Mouse (Mus musculus) NIH3T3 (cell line): ENCODE data around the gene Lsamp.
"Not testable (repeated sequence)": the region's sequence is repeated elsewhere in the genome, so short reads cannot be mapped to it uniquely, and the experiment has no call there.

Source experiments
- DNase-seq: peaks from one replicate; pipeline ENCODE4 v3.0.0-alpha.2; 2012; ENCODE audit warnings: low read depth

Lsamp gene

DNA sequence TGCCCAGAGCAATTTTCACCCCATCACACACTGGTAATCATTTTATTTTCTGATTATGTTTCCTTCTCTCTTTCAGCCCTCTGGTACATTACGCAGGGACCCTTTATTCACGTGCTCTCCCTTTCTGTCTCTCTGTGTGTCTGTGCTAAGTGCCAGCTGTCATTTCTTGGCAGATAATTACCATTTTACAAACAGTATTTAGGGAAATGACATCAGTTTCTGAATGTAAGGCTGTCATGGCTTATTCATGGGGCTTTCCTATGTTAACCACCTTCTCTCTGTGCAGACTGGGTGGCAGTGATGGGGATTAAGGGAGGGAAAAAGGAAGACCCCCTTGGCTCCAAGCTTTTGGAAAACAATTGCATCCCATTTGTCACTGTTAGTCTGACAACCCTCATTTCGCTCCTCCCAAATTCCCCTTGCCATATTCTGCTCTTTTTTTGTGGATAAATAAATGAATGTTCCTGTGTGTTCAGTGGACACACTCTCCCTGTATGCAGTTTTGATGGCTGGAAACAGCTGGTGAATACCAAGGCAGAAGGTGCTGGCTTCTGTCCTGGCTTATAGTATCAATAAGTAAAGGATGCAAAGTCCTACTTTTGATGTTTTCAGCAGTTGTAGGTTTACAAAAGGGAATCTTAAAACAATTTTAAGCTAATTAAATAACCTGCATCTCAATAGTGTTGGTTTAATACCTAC is 520.2 kb downstream of the Lsamp start:
- no peak for DNase-seq

DNA sequence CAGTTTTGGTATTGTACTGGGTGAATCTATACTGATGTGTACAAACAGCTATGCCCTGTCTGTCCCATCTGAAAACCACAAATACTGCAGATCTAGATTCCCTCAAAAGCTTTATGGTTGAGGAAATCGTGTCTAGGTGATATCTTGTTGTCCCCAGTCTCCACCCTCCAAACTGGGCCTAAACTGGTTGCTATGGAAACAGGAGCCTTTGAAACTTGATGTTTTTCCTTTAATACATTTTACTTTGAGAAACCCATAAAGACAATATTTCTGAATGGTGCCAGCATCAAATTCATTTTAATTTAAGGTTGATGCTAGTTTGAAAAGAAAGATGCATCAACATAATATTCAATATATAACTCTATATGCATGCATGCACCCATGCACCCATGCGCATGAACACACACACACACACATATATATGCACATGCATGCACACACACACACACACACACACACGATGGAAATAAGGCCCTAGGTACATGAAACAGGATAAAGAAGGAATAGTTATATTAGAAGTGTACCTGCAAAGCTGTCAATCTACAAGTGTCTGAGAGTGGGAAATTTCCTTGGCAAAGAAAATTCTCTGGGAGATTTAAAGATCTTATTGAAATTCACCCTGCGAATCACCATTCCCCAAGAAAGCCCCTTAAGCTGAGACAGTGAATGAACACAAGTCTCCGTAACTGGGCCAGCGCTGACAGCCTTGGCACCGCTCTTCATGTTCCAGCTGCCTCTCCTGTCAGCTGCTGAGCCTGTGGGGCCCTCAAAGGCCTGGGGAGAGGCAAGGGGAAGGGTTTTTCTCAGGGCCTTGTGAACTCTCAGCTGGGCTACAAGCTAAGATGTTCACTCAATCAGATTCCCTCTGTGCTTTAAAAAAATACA is 525.2 kb downstream of the Lsamp start:
- DNase-seq = no peak

DNA sequence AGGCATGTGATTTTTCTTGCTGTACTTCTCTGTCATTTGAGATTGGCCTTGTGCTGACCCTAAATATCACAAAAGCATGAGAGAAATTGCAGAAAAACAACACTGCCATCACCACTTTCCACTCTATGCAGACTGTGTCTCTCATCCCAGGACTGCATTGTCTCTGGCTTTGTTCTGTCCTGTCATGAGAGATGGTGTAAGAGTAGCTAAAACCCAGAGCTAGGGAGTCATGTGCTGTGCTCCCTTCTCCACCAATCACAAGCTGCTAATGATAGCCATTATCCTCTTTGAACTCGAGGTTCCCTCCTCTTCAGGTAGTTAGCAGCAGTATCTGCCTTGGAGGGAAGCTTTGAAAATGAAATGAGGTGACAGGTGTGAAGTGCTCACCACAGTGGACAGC is 552.6 kb downstream of the Lsamp start:
- no peak for DNase-seq

DNA sequence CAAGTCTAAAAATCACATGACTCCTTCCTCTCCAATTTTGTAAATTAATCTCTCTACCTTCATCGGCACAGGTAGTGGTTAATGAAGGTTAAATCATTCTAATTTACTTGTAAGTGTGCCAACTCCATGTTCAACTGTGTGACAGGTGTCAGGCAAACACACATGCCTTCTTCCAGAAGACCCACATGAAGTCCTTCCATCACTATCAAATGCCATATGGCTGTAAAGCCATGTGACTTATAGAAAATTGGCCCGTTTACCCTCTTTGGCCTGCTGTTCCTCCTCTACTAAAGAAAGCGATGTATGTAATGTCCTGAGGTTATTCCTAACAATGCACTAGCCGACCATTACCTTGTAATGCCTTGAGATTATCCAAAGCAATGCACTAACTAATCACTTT is 565.5 kb downstream of the Lsamp start:
- no peak for DNase-seq

DNA sequence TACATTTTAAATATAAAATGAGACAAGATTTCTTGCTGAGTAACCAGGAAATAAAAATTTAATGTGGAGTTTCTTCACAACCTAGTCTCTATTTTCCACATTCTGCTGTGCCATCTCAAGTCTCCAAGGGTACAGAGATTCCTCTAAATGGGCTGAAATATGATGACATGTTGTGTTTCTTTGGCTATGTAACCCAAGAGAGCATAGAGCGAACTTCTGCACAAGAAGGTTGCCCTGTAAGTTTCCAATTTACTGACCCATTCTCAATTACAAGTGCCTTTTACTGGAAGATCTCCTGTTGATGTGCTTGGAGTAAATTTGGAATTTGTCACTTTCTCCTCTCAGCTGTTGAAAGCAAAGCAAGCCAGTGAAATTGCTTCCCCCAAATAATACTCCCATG is 571.4 kb downstream of the Lsamp start:
- DNase-seq = no peak

DNA sequence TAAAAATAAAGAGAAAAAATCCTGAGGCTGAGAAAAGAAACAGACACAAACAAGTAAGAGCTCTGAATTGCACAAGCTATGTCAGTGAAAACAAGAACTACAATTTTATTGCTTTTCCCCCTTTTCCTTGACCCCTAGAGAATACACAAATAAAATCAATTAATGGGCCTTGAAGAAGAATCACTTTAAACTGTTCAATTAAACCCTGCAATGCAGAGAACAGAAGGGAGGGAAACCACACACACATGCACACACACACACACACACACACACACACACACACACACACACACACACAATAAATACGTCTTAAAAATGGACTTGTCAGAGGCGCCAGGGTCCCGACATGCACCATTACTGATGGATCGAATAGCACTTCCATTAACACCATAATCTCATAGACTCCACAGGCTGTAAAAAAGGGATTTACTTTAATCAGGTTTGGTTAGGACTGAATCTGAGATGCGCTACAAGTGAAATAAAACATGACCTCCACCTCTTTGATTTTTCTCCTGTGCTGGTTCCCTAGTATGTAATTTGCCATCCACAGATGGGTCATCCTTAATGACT is 573.6 kb downstream of the Lsamp start:
- no peak for DNase-seq

DNA sequence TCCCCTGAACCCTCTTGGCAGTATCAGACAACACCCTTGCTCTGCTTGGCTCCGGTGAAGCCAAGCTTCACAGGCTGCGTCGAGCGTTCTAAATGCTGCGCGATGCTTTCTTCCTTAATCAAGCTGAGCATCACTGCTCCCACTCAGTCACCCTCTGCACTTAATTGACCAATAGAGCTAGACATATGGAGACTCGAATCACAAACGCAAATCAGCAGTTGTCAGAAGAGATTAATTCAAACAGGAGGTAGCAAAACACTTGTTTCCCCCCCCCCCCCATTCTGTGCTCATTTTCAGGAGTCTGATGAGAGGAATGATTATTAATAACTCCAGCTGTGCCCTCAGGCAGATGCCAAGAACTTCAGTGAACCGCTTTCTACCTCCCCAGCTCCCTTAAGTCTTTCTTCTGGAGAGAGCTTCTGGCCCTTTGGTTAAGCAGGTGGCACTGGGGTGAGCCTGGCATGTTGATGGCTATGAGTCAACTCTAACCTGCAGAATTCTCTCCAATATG is 583.3 kb downstream of the Lsamp start:
- DNase-seq = no peak

DNA sequence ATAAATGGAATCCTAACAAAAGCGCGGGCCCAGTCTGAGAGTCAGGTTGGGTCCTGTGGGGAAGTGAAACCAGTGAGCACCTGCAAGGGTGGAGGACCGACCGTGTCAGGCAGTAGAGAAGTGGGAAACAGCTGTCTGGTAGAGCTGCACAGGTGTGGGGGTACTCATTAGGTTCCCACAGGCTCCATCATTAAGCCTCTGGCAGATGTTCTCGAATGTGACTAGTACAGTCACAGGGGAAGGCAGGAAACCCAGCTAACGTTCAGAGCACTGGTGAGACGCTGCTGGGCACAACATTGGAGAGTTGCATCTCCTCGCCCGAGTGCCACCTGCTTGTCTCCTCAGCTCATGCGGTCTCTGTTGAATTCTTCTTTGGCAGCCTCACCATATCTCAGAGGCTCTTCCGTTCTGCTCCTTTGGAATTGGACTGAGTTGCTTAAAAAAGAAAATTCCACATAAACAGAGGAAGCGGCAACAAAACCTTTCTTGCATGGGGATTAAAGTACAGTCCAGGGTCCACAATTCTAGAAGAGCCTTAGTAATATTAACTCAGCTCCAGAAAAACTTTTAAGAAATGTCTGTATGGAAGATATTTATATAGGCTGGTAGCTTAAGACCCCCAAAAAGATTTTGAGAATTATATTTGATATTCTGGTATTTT is 588.1 kb downstream of the Lsamp start:
- no peak for DNase-seq

DNA sequence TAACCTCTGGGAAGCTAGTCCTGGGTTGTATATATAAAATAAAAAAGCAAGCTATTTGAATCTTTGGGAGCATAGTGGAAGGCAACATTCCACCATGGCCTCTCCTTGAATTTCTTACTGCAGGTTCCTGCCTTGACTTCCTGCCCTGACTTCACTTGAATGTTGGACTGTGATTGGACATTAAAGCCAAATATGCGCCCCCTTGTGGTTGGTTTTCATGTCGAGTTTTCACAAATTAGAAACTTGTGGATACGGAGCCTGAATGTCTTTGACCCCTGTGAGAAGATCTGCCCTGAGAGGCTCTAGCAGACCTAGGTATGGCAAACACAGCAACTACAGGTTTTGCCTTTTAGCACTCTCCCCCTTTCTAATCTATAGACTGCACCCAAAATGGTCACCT is 597.9 kb downstream of the Lsamp start:
- peak; percentile 10 for DNase-seq

DNA sequence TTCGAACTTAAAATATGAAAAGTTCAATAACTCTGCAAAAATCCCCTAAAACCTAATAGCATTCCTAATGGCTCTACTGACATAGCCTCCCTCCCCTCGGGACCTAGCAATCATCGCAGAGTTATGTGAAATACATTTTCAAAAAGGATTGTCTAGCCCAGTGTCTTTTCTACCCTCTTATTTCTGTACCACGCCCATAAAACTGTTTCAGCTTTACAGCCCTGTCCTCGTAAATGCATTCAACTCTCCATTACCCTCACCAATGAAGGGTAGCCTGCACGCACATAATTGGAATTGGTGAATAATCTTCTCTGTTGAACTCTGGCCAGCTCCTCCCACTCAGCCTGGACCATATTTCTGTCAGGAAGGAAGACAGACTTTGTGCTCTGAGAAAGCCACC is 609.0 kb downstream of the Lsamp start:
- no peak for DNase-seq

DNA sequence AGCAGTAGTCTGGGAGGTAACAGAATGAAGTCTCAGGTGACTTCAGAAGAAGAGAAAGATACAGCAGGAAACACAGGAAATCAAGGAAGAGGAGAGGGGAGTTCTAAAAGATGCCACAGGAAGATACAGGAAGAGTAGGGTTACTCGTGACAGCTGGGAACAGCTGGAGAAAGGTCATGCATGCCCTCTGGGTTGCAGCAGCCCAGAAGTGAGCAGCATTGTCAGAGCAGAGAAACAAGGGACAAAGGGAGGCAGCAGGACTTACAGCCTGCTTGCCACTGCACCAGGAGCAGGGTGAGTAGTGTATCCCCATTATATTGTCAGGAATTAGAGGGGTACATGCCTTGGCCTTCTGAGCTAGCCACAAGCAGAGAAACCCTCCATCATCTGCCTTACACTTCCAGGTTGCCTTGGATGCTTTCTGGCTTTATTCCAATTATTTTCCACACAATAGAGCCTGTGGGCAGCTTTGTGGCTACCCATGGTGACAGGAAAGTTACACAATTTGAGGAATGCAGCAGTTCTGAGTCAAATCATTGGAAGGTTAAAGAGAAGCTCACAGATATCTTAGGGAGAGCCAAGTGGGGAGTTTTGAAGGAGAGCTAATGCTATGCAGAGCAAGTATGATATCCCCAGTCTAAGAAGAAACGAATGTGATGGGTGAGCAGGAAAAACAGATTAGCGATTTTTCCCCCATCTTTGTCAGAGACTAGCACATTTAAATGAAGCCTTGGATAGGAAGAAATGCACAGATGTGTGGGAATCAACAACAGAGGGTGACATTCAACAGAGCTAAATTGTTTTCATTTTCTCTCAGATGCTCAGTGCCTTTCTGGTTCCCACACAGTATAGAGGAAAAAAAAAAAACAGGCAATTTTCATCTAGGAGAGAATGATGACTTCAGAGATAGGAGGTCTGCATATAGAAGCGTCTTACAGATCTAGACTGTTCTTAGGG is 617.5 kb downstream of the Lsamp start:
- DNase-seq = no peak

DNA sequence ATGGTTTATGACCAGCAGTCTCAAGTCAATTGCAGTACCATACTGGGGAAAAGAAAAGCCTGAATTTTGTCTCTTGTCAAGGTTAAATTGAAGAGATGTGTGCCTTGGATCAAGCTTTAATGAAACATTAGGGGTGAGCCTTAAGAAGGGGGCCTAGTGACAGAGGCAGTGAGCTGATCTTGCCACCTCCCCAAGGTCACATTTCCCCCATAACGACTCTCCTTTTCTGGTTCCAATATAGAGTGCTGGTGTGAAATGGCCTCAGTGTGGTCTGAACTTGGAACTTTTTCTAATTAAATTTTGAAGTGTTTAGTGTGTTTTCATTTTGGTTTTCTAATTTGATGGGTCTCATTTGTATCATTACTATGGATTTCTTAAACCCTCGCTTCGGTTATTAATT is 623.3 kb downstream of the Lsamp start:
- DNase-seq = no peak

DNA sequence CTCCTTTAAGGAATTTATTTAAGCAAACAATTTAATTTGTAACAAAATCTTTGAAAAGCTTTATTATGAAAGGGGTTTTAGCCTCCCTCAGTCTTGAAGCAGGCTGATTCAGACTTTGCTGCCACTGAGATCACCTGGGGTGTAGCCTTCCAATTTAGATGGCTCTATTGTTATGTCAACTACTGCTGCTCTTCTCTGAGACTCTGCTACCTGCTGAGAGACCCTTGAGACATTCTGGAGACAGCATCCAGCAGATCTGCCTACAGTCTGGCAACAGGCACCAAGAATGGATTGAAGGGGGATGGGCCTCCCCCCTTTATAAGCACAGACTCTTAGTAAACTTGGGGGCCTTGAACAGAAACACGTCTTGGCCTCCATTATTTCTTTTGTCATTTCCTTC is 632.5 kb downstream of the Lsamp start:
- not testable (repeated sequence) for DNase-seq

DNA sequence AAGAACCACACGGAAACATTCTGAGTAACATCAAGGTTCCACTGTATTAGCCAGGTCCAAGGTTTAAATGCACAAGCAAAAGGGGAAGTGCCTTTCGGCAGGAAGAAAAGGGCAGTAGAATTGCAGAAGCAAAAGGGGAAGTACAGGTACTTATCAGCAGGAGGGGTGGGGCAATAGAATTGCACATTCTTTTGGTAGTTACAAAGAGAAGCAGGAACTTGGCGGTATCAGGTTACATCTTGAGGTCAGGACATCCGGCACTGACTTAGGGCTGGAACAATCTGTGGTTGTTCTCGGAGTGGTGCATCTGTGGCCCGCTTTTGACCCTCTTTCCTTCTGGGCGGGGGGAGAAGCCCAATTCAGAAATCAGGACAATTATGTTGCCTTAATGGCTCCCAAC is 636.9 kb downstream of the Lsamp start:
- DNase-seq = not testable (repeated sequence)

DNA sequence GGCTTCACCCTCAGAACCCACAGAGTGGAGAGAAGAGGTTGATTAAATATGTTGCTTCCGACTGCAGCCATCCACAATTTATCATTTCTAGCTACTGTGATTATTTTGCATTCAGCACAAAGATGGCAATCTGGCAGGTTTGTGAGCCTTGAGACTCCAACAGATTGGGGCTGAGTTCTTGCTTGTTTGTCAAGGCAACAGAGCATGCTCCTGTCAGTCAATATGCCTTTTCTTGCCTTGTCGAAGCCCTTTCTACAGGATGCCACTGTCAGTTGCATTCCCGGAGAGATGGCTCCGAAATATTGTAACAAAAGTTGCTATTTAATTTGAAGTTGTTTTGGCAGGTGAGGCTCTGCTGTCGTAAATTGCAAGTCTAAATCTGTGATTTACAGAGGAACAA is 643.0 kb downstream of the Lsamp start:
- no peak for DNase-seq

DNA sequence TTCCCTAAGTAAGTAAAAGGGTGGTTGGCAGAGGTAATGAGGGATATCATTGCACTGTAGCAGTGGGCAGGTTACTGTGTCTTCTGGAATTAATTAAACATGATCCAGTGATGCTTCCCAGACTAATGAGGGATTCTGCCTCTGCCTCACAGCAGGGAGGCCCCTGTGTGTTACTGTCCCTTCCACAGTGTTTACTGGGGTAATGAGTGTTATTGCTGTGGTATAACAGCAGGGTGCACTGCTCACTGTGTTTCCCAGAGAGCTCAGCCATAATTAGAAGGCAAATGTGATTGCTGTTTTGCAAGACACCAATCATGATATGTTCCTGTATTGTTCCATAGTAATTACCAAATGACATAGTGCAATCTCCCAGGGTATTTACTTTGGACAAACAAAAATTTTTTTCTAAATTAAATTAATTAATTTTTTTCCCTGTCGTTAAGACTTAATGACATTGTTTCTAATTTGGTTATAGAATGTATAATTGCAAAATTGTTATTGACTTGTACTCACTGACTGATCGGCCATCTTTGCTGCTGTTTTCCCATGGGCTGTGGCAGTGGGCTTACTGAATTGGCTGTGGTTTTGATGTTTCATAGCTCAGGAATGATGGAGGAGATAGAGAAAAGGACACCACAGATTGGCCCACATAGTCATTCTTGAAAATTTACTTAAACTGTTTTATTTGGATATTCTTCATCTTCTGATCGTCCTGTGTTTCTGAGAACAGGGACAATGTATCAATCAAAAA is 655.6 kb downstream of the Lsamp start:
- no peak for DNase-seq

DNA sequence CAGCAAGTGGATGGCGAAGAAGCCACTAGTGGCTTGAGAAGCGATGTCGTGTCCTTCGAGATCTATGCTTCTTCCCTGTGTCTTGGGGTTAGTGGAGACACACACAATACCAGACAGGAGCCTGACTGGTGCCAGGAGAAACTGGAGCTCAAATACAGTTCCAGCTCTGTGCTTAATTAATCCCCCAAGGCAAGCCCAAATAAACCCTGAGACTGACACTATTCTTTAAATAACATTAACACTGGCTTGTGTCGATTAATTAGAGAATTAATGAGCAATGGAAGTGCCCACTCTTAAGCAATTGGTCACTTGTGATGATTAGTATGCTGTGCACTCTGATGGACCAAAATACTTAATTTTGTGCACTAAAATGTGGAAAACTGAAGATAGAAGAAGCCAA is 668.6 kb downstream of the Lsamp start:
- DNase-seq = no peak

DNA sequence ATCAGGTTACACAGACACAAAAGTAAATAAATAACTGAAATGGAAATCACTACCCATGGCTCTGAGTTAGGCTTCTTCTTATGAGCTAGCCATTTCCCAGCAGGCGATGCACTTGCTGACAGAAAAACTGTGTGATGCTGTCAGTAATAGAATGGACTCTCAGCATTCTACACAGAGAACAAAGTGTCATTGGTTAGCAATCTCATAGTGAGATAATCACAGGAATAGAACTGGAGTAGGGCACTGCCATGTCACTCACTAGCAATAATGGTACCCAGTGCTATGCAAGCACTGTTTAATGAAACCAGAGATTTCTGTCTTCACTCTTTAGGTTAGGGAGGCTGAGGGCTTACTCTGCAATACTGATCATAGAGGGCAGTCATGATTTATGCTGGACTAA is 669.3 kb downstream of the Lsamp start:
- DNase-seq = no peak

DNA sequence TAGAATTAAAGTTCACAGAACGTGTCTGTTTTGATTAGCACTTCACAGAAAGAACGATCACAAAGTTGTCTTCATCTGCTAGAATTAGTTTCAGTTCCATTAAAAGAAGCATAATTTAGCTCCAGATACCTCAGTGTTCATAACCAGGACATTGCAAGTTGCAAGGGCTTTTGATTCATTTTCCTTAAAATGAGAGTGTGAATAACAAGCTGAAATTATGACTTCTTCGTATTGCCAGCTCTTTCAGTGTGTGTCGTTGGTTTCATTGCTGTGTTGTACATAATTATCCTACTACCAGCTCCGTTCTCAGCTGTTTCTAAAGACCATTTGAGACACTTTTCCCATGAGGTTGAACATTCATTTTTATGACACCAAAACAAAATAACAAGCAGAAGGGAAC is 672.2 kb downstream of the Lsamp start:
- DNase-seq = no peak

DNA sequence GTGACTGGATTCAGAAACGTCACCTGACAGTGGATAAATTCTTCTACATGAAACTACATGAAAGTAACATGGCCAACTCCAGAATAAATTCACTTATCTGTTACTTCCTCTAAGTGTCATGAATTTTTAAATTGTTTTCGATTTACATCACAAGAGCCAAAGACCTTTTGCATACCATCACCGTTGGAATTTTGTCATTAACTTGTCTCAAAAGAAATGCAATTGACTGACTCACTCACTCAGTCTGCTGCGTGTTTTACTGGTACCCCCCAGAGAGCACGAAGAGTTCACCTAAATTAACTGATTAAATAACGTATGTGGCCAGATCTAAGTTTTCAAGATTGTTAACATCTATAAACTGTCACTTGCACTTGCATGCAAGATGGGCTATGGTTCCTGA is 672.7 kb downstream of the Lsamp start:
- DNase-seq = no peak

DNA sequence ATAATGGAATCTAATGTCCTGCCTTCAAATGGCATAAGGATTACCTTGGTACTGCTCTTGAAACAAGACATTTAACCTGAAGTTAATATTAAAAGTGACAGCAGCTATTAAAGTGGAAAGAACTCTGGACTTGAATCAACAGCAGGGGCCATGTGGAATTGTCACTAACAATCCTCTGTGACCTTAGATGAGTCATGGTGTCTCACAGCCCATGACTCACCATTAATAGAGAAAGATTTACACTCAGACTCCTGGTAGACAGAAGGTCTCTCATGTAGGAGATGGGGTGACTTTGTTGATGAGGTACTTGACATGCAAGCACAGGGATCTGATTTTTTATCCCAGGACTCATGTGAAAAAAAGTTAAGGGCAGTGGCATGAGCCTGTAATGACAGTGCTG is 701.4 kb downstream of the Lsamp start:
- no peak for DNase-seq
